Mouse (Mus musculus) gastrocnemius, postnatal 10 days (tissue): Measurements from ENCODE around the gene 1700018G05Rik. TPM values are rescaled to one million over a fixed set of nuclear protein-coding genes. Genes with fewer than 3 reads are reported as not detected.
"Not testable (repeated sequence)": the region's sequence is repeated elsewhere in the genome, so short reads cannot be mapped to it uniquely, and the experiment has no call there.

Source experiments
- DNase-seq: peaks from one replicate; pipeline ENCODE4 v3.0.0; 2021; ENCODE audit warnings: mixed read lengths
- long read RNA-seq, 2 experiments: library from polyadenylated mRNA; stranded (forward); transcript quantifications; one replicate each; pipeline ENCODE4 v2.0.0; 2021
- total RNA-seq, 2 experiments: library from RNA; stranded (reverse); gene quantifications; 2 replicates each; pipeline ENCODE4 v1.2.3; 2021

The 1700018G05Rik gene
- not detected for total RNA-seq
- long read RNA-seq, experiment 1 = 0 reads
- long read RNA-seq, experiment 2 = 0 reads

GRCm38 (mm10) chrX:102928072-102928471, at the start of gene 1700018G05Rik:
1700018G05Rik (plus strand) TSS chrX:102928372.
- DNase-seq = not testable (repeated sequence)

- not testable (repeated sequence) for DNase-seq
Observed at GRCm38 (mm10) chrX:102908587-102908986, 19.6 kb upstream of the 1700018G05Rik start, which contains the start of the genes Dmrtc1a and 1700011M02Rik. Dmrtc1a (minus strand) TSS chrX:102908687. 1700011M02Rik (plus strand) TSS chrX:102908905.

- not testable (repeated sequence) for DNase-seq
Observed at GRCm38 (mm10) chrX:102914823-102915222, 13.3 kb upstream of the 1700018G05Rik start.

- peak; percentile 29 for DNase-seq
Observed at GRCm38 (mm10) chrX:102926707-102927106, 1.5 kb upstream of the 1700018G05Rik start.

GRCm38 (mm10) chrX:102932992-102933570, 4.9 kb downstream of the 1700018G05Rik start:
- no peak for DNase-seq

GRCm38 (mm10) chrX:102933571-102934394, 5.6 kb downstream of the 1700018G05Rik start:
- DNase-seq = peak; percentile 24

GRCm38 (mm10) chrX:102934395-102934764, 6.2 kb downstream of the 1700018G05Rik start:
- DNase-seq = no peak

GRCm38 (mm10) chrX:102936743-102937142, 8.6 kb downstream of the 1700018G05Rik start:
- no peak for DNase-seq

GRCm38 (mm10) chrX:102950136-102950535, 22.0 kb downstream of the 1700018G05Rik start:
- DNase-seq = not testable (repeated sequence)

- DNase-seq = no peak
Observed at GRCm38 (mm10) chrX:102958917-102959316, 30.7 kb downstream of the 1700018G05Rik start.

- no peak for DNase-seq
Observed at GRCm38 (mm10) chrX:102960581-102960980, 32.4 kb downstream of the 1700018G05Rik start.

Other genes starting within 250 kb of the 1700018G05Rik start
- gene Gm3880, start 241.4 kb upstream of the 1700018G05Rik start, total RNA-seq = not detected
- gene Gm9112, start 220.7 kb upstream of the 1700018G05Rik start, total RNA-seq = not detected
- not detected for gene Dmrtc1b, start 220.5 kb upstream of the 1700018G05Rik start, total RNA-seq
- not detected for gene Dmrtc1c1, start 125.4 kb upstream of the 1700018G05Rik start, total RNA-seq
- not detected for gene Dmrtc1c2, start 73.8 kb upstream of the 1700018G05Rik start, total RNA-seq
- gene 1700031F05Rik, start 60.4 kb upstream of the 1700018G05Rik start, total RNA-seq = not detected
- gene Dmrtc1a, start 19.7 kb upstream of the 1700018G05Rik start, total RNA-seq = not detected
- gene 1700011M02Rik, start 19.5 kb upstream of the 1700018G05Rik start, total RNA-seq = not detected